Comparison of ENCODE assay signal across 12 mouse cellular contexts in the genomic region with DNA sequence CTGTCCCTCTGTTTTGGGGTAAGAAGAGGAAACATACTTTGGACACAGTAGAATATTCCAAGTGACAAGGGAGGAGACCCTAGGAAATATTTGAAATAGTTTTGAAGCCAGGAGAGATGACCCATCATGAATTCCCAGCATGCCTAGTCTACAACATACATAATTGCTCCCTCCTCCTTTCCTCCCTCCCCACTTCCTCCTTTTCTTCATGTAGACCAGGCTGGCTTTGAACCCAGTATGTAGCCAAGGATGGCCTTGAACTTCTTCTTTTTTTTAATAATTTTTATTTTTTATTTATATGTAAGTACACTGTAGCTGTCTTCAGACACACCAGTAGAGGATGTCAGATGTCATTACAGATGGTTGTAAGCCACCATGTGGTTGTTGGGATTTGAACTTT. TPM values are rescaled to one million over a fixed set of nuclear protein-coding genes. Genes with fewer than 3 reads are reported as not detected.
DNase-seq lines count a peak whose midpoint lies in the region; ATAC-seq and TF ChIP-seq lines count a peak whose summit lies in the region.
"Had no signal": no experiment of that assay in that cellular context is flagged by ENCODE, and none has a peak within 500 bp of the region (broad histone marks: within the 10 kb centered on the region; RNA-seq: fewer than 3 reads in every experiment).

No protein-coding gene starts in this region.

- DNase-seq in lung, postnatal 0 days (ENCODE audit: low spot score), result peak; percentile 9
- DNase-seq in lung, postnatal 14 days, result no peak
- no peak for DNase-seq in stomach, postnatal 0 days (ENCODE audit: low spot score)
- DNase-seq in left cerebral cortex, adult 2 months (ENCODE audit: extremely low spot score in 1 of 2, low spot score in 2 of 2), result no peak
- DNase-seq: cerebellum, adult 11 months had no signal

- intact Hi-C loops in left cerebral cortex, adult 2 months (cut with DNase I), result no loop called here

- ATAC-seq in heart, embryonic 16.5 days (replicated peaks; ENCODE audit: extremely low read depth, insufficient read depth, low FRiP score), result no peak
- ATAC-seq in heart, embryonic 12.5 days (ENCODE audit: insufficient number of reproducible peaks, low FRiP score), result no peak
- ATAC-seq in lung, postnatal 0 days, result no peak
- ATAC-seq in stomach, postnatal 0 days (ENCODE audit: low FRiP score, low TSS enrichment), result no peak
- ATAC-seq in forebrain, embryonic 13.5 days, result no peak
- ATAC-seq: forebrain, embryonic 16.5 days had no signal

- H3K4me1 ChIP-seq in heart, embryonic 16.5 days (ENCODE audit: control insufficient read depth, insufficient read depth, low read length), result peaks cover 7% of the 10 kb centered on the region
- 0 out of 2 replicates have a peak, but pooled peaks cover 3% of the 10 kb centered on the region for H3K4me1 ChIP-seq in heart, embryonic 12.5 days (replicated peaks)
- peaks cover 4% of the 10 kb centered on the region; the same call in 1 of the 2 replicates for H3K4me1 ChIP-seq in lung, postnatal 0 days (ENCODE audit: insufficient read depth, low read depth, low read length)
- peaks cover 33% of the 10 kb centered on the region for H3K4me1 ChIP-seq in brown adipose tissue, adult 24 weeks (ENCODE audit: control insufficient read depth, insufficient read depth, insufficient read length, low read length)
- H3K4me1 ChIP-seq in stomach, postnatal 0 days (replicated peaks; ENCODE audit: control insufficient read depth, insufficient read depth), result peaks cover 2% of the 10 kb centered on the region; the same call in 1 of the 2 replicates
- H3K4me1 ChIP-seq in forebrain, embryonic 13.5 days, result no peaks in the 10 kb centered on the region
- H3K4me1 ChIP-seq: embryonic facial prominence, embryonic 12.5 days had no signal

- peak overlapping the region; percentile 41 for H3K27ac ChIP-seq in heart, embryonic 16.5 days (ENCODE audit: low read length)
- no peak overlapping the region for H3K27ac ChIP-seq in heart, embryonic 12.5 days (ENCODE audit: poor library complexity, severe bottlenecking)
- peak overlapping the region; percentile 80 for H3K27ac ChIP-seq in lung, postnatal 0 days (ENCODE audit: low read length)
- H3K27ac ChIP-seq in brown adipose tissue, adult 24 weeks (replicated peaks; ENCODE audit: low read depth, low read length), result peak overlapping the region; percentile 53
- peak overlapping the region; percentile 53 for H3K27ac ChIP-seq in stomach, postnatal 0 days (replicated peaks)
- no peak overlapping the region for H3K27ac ChIP-seq in forebrain, embryonic 13.5 days
- no peak overlapping the region for H3K27ac ChIP-seq in left cerebral cortex, adult 2 months
- H3K27ac ChIP-seq: embryonic facial prominence, embryonic 12.5 days; limb, embryonic 12.5 days had no signal

- no peak overlapping the region for H3K4me3 ChIP-seq in heart, embryonic 16.5 days (ENCODE audit: low read length)
- H3K4me3 ChIP-seq in heart, embryonic 12.5 days, result no peak overlapping the region
- no peak overlapping the region for H3K4me3 ChIP-seq in lung, postnatal 0 days (ENCODE audit: low read depth, low read length)
- no peak overlapping the region for H3K4me3 ChIP-seq in brown adipose tissue, adult 24 weeks (ENCODE audit: insufficient read depth, low read depth, low read length)
- no peak overlapping the region for H3K4me3 ChIP-seq in stomach, postnatal 0 days (ENCODE audit: low read depth, low read length)
- H3K4me3 ChIP-seq in forebrain, embryonic 13.5 days, result no peak overlapping the region
- no peak overlapping the region for H3K4me3 ChIP-seq in left cerebral cortex, adult 2 months
- H3K4me3 ChIP-seq: embryonic facial prominence, embryonic 12.5 days; limb, embryonic 12.5 days had no signal

- H3K27me3 ChIP-seq in heart, embryonic 16.5 days (ENCODE audit: control insufficient read depth, insufficient read depth, low read length), result no peaks in the 10 kb centered on the region
- no peaks in the 10 kb centered on the region for H3K27me3 ChIP-seq in heart, embryonic 12.5 days (replicated peaks)
- no peaks in the 10 kb centered on the region for H3K27me3 ChIP-seq in lung, postnatal 0 days (replicated peaks; ENCODE audit: insufficient read depth, low read length)
- H3K27me3 ChIP-seq in stomach, postnatal 0 days (ENCODE audit: control insufficient read depth, insufficient read depth, low read length), result no peaks in the 10 kb centered on the region
- no peaks in the 10 kb centered on the region for H3K27me3 ChIP-seq in forebrain, embryonic 13.5 days
- H3K27me3 ChIP-seq: embryonic facial prominence, embryonic 12.5 days; limb, embryonic 12.5 days had no signal

- peaks cover 4% of the 10 kb centered on the region for H3K9me3 ChIP-seq in heart, embryonic 16.5 days (replicated peaks; ENCODE audit: control insufficient read depth, low read length)
- peaks cover 10% of the 10 kb centered on the region for H3K9me3 ChIP-seq in heart, embryonic 12.5 days (replicated peaks)
- no peaks in the 10 kb centered on the region for H3K9me3 ChIP-seq in lung, postnatal 0 days (ENCODE audit: low read length)
- no peaks in the 10 kb centered on the region for H3K9me3 ChIP-seq in stomach, postnatal 0 days (ENCODE audit: control insufficient read depth, low read length)
- H3K9me3 ChIP-seq in forebrain, embryonic 13.5 days (replicated peaks), result no peaks in the 10 kb centered on the region

- no peak overlapping the region for H3K4me2 ChIP-seq in heart, embryonic 16.5 days (ENCODE audit: low read depth, low read length)
- no peak overlapping the region for H3K4me2 ChIP-seq in heart, embryonic 12.5 days
- peak overlapping the region; percentile 54; the same call in 1 of the 2 replicates for H3K4me2 ChIP-seq in lung, postnatal 0 days (replicated peaks; ENCODE audit: low read depth, low read length)
- no peak overlapping the region; the same call in 1 of the 2 replicates for H3K4me2 ChIP-seq in stomach, postnatal 0 days (replicated peaks; ENCODE audit: low read depth)
- no peak overlapping the region for H3K4me2 ChIP-seq in forebrain, embryonic 13.5 days
- H3K4me2 ChIP-seq: embryonic facial prominence, embryonic 12.5 days; limb, embryonic 12.5 days had no signal

- no peak for TF ChIP-seq CTCF in lung, postnatal 0 days (IDR thresholded peaks at IDR 0.05)
- TF ChIP-seq CTCF in stomach, postnatal 0 days (IDR thresholded peaks at IDR 0.05; ENCODE audit: low read depth), result no peak
- TF ChIP-seq CTCF in left cerebral cortex, adult 2 months (IDR thresholded peaks at IDR 0.05), result no peak

- no peak overlapping the region for H3K9ac ChIP-seq in heart, embryonic 16.5 days (ENCODE audit: low read length)
- no peak overlapping the region for H3K9ac ChIP-seq in heart, embryonic 12.5 days
- H3K9ac ChIP-seq in lung, postnatal 0 days (replicated peaks; ENCODE audit: low read depth), result no peak overlapping the region
- peak overlapping the region; percentile 31; the same call in 1 of the 2 replicates for H3K9ac ChIP-seq in stomach, postnatal 0 days (ENCODE audit: low read length)
- H3K9ac ChIP-seq in forebrain, embryonic 13.5 days, result no peak overlapping the region
- H3K9ac ChIP-seq: embryonic facial prominence, embryonic 12.5 days; limb, embryonic 12.5 days had no signal

- H3K36me3 ChIP-seq in heart, embryonic 16.5 days (ENCODE audit: control insufficient read depth, insufficient read depth), result no peaks in the 10 kb centered on the region
- H3K36me3 ChIP-seq in heart, embryonic 12.5 days, result no peaks in the 10 kb centered on the region
- H3K36me3 ChIP-seq in lung, postnatal 0 days (ENCODE audit: insufficient read depth, low read length), result no peaks in the 10 kb centered on the region
- H3K36me3 ChIP-seq in stomach, postnatal 0 days (ENCODE audit: control insufficient read depth, insufficient read depth, low read length), result no peaks in the 10 kb centered on the region
- H3K36me3 ChIP-seq in forebrain, embryonic 13.5 days (ENCODE audit: poor library complexity, severe bottlenecking), result no peaks in the 10 kb centered on the region
- H3K36me3 ChIP-seq: embryonic facial prominence, embryonic 12.5 days; limb, embryonic 12.5 days had no signal

- no peak for TF ChIP-seq EP300 in lung, postnatal 0 days (IDR thresholded peaks at IDR 0.05)
- no peak for TF ChIP-seq EP300 in stomach, postnatal 0 days (optimal IDR thresholded peaks at IDR 0.05)

RNA-seq across cellular contexts. Expression of gene Lgals9, which starts 0.8 kb away (rescaled TPM):
- 72.7 and 105 TPM in 2 replicates for polyA plus RNA-seq in heart, embryonic 16.5 days (2015; fragmentation: Nextera tagmentation; extraction: Ambion mirVana)
- 53.7 and 53.8 TPM in 2 replicates for polyA plus RNA-seq in heart, embryonic 12.5 days (2016; fragmentation: Nextera tagmentation; extraction: Ambion mirVana)
- polyA plus RNA-seq in lung, postnatal 0 days (2015; fragmentation: Nextera tagmentation; extraction: Ambion mirVana), result 98.3 and 137 TPM in 2 replicates
- polyA plus RNA-seq in brown adipose tissue, adult 24 weeks (2012; ENCODE audit: insufficient read depth, insufficient read length, missing spikeins), result 39.6 and 55.8 TPM in 2 replicates
- polyA plus RNA-seq in stomach, postnatal 0 days (2015; fragmentation: Nextera tagmentation; extraction: Ambion mirVana), result 412 and 435 TPM in 2 replicates
- polyA plus RNA-seq in forebrain, embryonic 13.5 days (2015; fragmentation: Nextera tagmentation; extraction: Ambion mirVana), result 3.8 and 3.9 TPM in 2 replicates
- 1 to 10 TPM; 4.2 to 5.5 TPM for total RNA-seq in left cerebral cortex, adult 2 months (2021)

Comparison
In these comparisons a context has a peak if more than half of its experiments do, and no peak if none do; other contexts are left out.
1. H3K27ac ChIP-seq: peak in heart, embryonic 16.5 days (single experiment), lung, postnatal 0 days (single experiment), brown adipose tissue, adult 24 weeks (single experiment) and stomach, postnatal 0 days (single experiment); none in heart, embryonic 12.5 days (single experiment), forebrain, embryonic 13.5 days (single experiment) and left cerebral cortex, adult 2 months (single experiment).